26 mouse cellular contexts compared by ENCODE assay signal in the genomic region with DNA sequence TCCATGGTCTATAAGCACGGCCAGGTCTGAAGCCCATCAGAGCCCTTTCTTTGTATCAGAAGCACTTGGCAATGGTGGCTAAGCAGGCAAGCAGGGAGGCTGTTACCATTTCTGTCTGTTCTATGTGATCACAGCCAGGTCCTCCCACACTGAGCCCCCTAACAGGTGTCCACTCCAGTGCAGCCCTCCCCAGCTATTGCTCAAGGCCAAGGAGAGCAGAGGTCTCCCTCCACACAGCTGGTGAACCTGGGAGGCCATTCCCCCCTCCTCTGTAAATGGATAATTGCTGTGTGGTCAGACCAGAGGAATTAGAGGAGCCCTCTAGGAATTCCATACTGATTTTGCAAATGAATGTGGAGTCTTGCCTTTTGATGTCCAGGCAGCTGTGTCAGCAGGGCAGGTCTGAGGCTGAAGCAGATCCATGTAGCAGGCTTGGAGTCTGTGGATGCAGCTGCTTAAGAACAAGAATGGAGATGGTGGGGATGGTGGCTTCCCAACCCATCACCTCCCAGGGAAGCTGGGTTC.
DNase-seq lines count a peak whose midpoint lies in the region; ATAC-seq lines count a peak whose summit lies in the region.
"Had no signal": no experiment of that assay in that cellular context is flagged by ENCODE, and none has a peak within 500 bp of the region (broad histone marks: within the 10 kb centered on the region; RNA-seq: fewer than 3 reads in every experiment).

No protein-coding gene starts in this region.

- no peak overlapping the region for H3K4me3 ChIP-seq in forebrain, embryonic 10.5 days
- no peak overlapping the region for H3K4me3 ChIP-seq in forebrain, embryonic 14.5 days (ENCODE audit: low read depth, low read length)
- H3K4me3 ChIP-seq in kidney, embryonic 16.5 days (ENCODE audit: low read length): no peak overlapping the region
- no peak overlapping the region for H3K4me3 ChIP-seq in midbrain, embryonic 11.5 days (ENCODE audit: low read depth, low read length)
- no peak overlapping the region for H3K4me3 ChIP-seq in midbrain, embryonic 13.5 days (replicated peaks)
- H3K4me3 ChIP-seq: embryonic facial prominence, embryonic 15.5 days; forebrain, embryonic 13.5 days; limb, embryonic 12.5 days; lung, embryonic 15.5 days; midbrain, embryonic 12.5 days; neural tube, embryonic 15.5 days; stomach, embryonic 15.5 days had no signal

- H3K4me2 ChIP-seq in forebrain, embryonic 14.5 days (ENCODE audit: low read length): no peak overlapping the region
- no peak overlapping the region for H3K4me2 ChIP-seq in kidney, embryonic 16.5 days (replicated peaks; ENCODE audit: low read depth, low read length)
- H3K4me2 ChIP-seq in midbrain, embryonic 11.5 days: no peak overlapping the region
- no peak overlapping the region for H3K4me2 ChIP-seq in midbrain, embryonic 13.5 days (replicated peaks)
- H3K4me2 ChIP-seq: embryonic facial prominence, embryonic 15.5 days; forebrain, embryonic 13.5 days; heart, embryonic 11.5 days; hindbrain, embryonic 14.5 days; limb, embryonic 12.5 days; liver, embryonic 11.5 days; lung, embryonic 15.5 days; midbrain, embryonic 12.5 days; neural tube, embryonic 15.5 days; stomach, embryonic 15.5 days had no signal

- DNase-seq in forebrain, embryonic 10.5 days (ENCODE audit: extremely low spot score, low spot score): no peak
- DNase-seq in forebrain, embryonic 14.5 days (ENCODE audit: low spot score): no peak
- DNase-seq in kidney, adult 9 months: no peak
- no peak for DNase-seq in midbrain, embryonic 11.5 days (ENCODE audit: low spot score, missing footprints)
- no peak for DNase-seq in spleen, postnatal 10 days (ENCODE audit: low spot score in 2 of 2)
- DNase-seq: adrenal gland, postnatal 10 days; cerebellum, adult 11-12 months; cerebellum, adult 9-11 months; gastrocnemius, postnatal 36 days; heart, adult 18-20 months; heart, postnatal 36 days; kidney, adult 2 months; retina, postnatal 1 day; right cerebral cortex, postnatal 14 days had no signal

- no peaks in the 10 kb centered on the region for H3K36me3 ChIP-seq in forebrain, embryonic 10.5 days (replicated peaks)
- no peaks in the 10 kb centered on the region for H3K36me3 ChIP-seq in forebrain, embryonic 14.5 days (ENCODE audit: control insufficient read depth, insufficient read depth, low read length)
- H3K36me3 ChIP-seq in kidney, embryonic 16.5 days (ENCODE audit: insufficient read depth, low read length): no peaks in the 10 kb centered on the region
- H3K36me3 ChIP-seq in midbrain, embryonic 11.5 days (ENCODE audit: control insufficient read depth, insufficient read depth, low read length): no peaks in the 10 kb centered on the region
- no peaks in the 10 kb centered on the region for H3K36me3 ChIP-seq in midbrain, embryonic 13.5 days
- H3K36me3 ChIP-seq: embryonic facial prominence, embryonic 15.5 days; limb, embryonic 12.5 days; lung, embryonic 15.5 days; midbrain, embryonic 12.5 days; neural tube, embryonic 15.5 days; stomach, embryonic 15.5 days had no signal

- H3K27me3 ChIP-seq in forebrain, embryonic 10.5 days (ENCODE audit: poor library complexity, severe bottlenecking): no peaks in the 10 kb centered on the region
- no peaks in the 10 kb centered on the region for H3K27me3 ChIP-seq in forebrain, embryonic 14.5 days (replicated peaks; ENCODE audit: control insufficient read depth, insufficient read depth, low read length)
- no peaks in the 10 kb centered on the region for H3K27me3 ChIP-seq in kidney, embryonic 16.5 days (ENCODE audit: insufficient read depth, low read length)
- no peaks in the 10 kb centered on the region for H3K27me3 ChIP-seq in midbrain, embryonic 11.5 days (ENCODE audit: control insufficient read depth, insufficient read depth, low read length)
- H3K27me3 ChIP-seq in midbrain, embryonic 13.5 days: no peaks in the 10 kb centered on the region
- H3K27me3 ChIP-seq: embryonic facial prominence, embryonic 15.5 days; forebrain, embryonic 13.5 days; lung, embryonic 15.5 days; midbrain, embryonic 12.5 days; neural tube, embryonic 15.5 days; stomach, embryonic 15.5 days had no signal

- H3K9ac ChIP-seq in forebrain, embryonic 14.5 days (ENCODE audit: low read length): no peak overlapping the region
- H3K9ac ChIP-seq in kidney, embryonic 16.5 days (replicated peaks; ENCODE audit: low read length): no peak overlapping the region
- H3K9ac ChIP-seq in midbrain, embryonic 11.5 days (ENCODE audit: low read length): no peak overlapping the region
- H3K9ac ChIP-seq in midbrain, embryonic 13.5 days (replicated peaks): no peak overlapping the region
- H3K9ac ChIP-seq: embryonic facial prominence, embryonic 15.5 days; forebrain, embryonic 13.5 days; hindbrain, embryonic 14.5 days; limb, embryonic 12.5 days; lung, embryonic 15.5 days; midbrain, embryonic 12.5 days; neural tube, embryonic 15.5 days; stomach, embryonic 15.5 days had no signal

- WGBS in forebrain, embryonic 10.5 days: 87% methylated on average over 1 of the region's 1 CpGs
- WGBS in forebrain, embryonic 14.5 days: 83% methylated on average over 1 of the region's 1 CpGs
- WGBS in kidney, embryonic 16.5 days: 61% methylated on average over 1 of the region's 1 CpGs
- 56% methylated on average over 1 of the region's 1 CpGs for WGBS in midbrain, embryonic 11.5 days
- WGBS in midbrain, embryonic 13.5 days: 81% methylated on average over 1 of the region's 1 CpGs

- ATAC-seq in forebrain, embryonic 14.5 days: no peak
- ATAC-seq in kidney, embryonic 16.5 days (ENCODE audit: low FRiP score, low TSS enrichment): peak; percentile 59
- ATAC-seq in midbrain, embryonic 11.5 days (ENCODE audit: low FRiP score): 0 out of 2 replicates have a peak, but pooled peaks have one; percentile 40
- no peak for ATAC-seq in midbrain, embryonic 13.5 days
- ATAC-seq: forebrain, embryonic 13.5 days had no signal

- peaks cover 30% of the 10 kb centered on the region for H3K4me1 ChIP-seq in forebrain, embryonic 10.5 days
- H3K4me1 ChIP-seq in forebrain, embryonic 14.5 days (ENCODE audit: control insufficient read depth, insufficient read depth, low read length): no peaks in the 10 kb centered on the region
- peaks cover 10% of the 10 kb centered on the region for H3K4me1 ChIP-seq in kidney, embryonic 16.5 days (ENCODE audit: insufficient read depth, low read length)
- H3K4me1 ChIP-seq in midbrain, embryonic 11.5 days (ENCODE audit: control insufficient read depth, insufficient read depth, low read length): no peaks in the 10 kb centered on the region
- peaks cover 5% of the 10 kb centered on the region for H3K4me1 ChIP-seq in midbrain, embryonic 13.5 days (replicated peaks)
- H3K4me1 ChIP-seq: forebrain, embryonic 13.5 days; lung, embryonic 15.5 days; neural tube, embryonic 15.5 days; stomach, embryonic 15.5 days had no signal

- H3K9me3 ChIP-seq in forebrain, embryonic 10.5 days: no peaks in the 10 kb centered on the region
- no peaks in the 10 kb centered on the region for H3K9me3 ChIP-seq in forebrain, embryonic 14.5 days (replicated peaks; ENCODE audit: control insufficient read depth, low read length)
- no peaks in the 10 kb centered on the region for H3K9me3 ChIP-seq in kidney, embryonic 16.5 days (ENCODE audit: low read length)
- H3K9me3 ChIP-seq in midbrain, embryonic 11.5 days (ENCODE audit: control insufficient read depth, low read length): no peaks in the 10 kb centered on the region
- H3K9me3 ChIP-seq in midbrain, embryonic 13.5 days: no peaks in the 10 kb centered on the region
- H3K9me3 ChIP-seq: embryonic facial prominence, embryonic 15.5 days; forebrain, embryonic 13.5 days; limb, embryonic 12.5 days; lung, embryonic 15.5 days; midbrain, embryonic 12.5 days; neural tube, embryonic 15.5 days; stomach, embryonic 15.5 days had no signal

- H3K27ac ChIP-seq in forebrain, embryonic 10.5 days: peak overlapping the region; percentile 22; the same call in 1 of the 2 replicates
- H3K27ac ChIP-seq in forebrain, embryonic 14.5 days (ENCODE audit: low read depth, low read length): no peak overlapping the region
- 0 out of 2 replicates have a peak overlapping the region, but pooled peaks have one; percentile 22 for H3K27ac ChIP-seq in kidney, embryonic 16.5 days (ENCODE audit: low read length)
- no peak overlapping the region for H3K27ac ChIP-seq in midbrain, embryonic 11.5 days (ENCODE audit: low read depth, low read length)
- no peak overlapping the region for H3K27ac ChIP-seq in midbrain, embryonic 13.5 days
- H3K27ac ChIP-seq: embryonic facial prominence, embryonic 15.5 days; forebrain, embryonic 13.5 days; hindbrain, embryonic 14.5 days; limb, embryonic 12.5 days; lung, embryonic 15.5 days; midbrain, embryonic 12.5 days; neural tube, embryonic 15.5 days; stomach, embryonic 15.5 days had no signal

Comparison
In these comparisons a context has a peak if more than half of its experiments do, and no peak if none do; other contexts are left out.
1. H3K27ac ChIP-seq: peak in forebrain, embryonic 10.5 days (single experiment) and kidney, embryonic 16.5 days (single experiment); none in forebrain, embryonic 14.5 days (single experiment), midbrain, embryonic 11.5 days (single experiment) and midbrain, embryonic 13.5 days (single experiment).
2. ATAC-seq: peak in kidney, embryonic 16.5 days (single experiment) and midbrain, embryonic 11.5 days (single experiment); none in forebrain, embryonic 14.5 days (single experiment) and midbrain, embryonic 13.5 days (single experiment).